Mouse (Mus musculus): Measurements from ENCODE around the gene Arntl.

DNA sequence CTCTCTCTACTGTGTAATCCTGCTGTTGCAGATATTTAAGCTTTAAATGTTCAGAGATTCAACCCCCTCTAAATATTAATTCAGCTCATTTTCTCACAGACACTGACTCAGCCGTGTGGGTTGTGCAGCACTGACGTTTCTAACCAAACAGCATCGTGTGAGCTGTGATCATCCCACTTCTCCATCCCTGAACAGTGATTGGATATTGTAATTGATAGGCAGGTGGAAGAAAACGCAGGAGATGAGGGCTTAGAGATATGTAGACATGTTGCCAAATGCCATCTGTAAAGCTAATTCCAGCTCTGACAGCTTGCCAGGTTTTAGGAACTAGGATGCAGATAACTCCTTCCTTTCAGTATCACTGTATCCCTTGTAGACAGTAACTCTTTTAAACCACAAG, 140.0 kb downstream of the Arntl start:
- no peak for TF ChIP-seq CTCF (conservative IDR thresholded peaks at IDR 0.05; ENCODE audit: insufficient read depth, insufficient read length, low read depth, low read length)
- no peak for TF ChIP-seq POLR2A (IDR thresholded peaks at IDR 0.05; ENCODE audit: low read depth, low read length)
